Mouse (Mus musculus): ENCODE measurements around the gene Afap1l2.

Afap1l2 gene

GRCm38 (mm10) chr19:57007781-57008710, at the start of gene Afap1l2:
Afap1l2 (minus strand) TSS chr19:57008228.
- peak; percentile 63 to 78 for DNase-seq (ENCODE audit: low spot score in 2 of 2)

GRCm38 (mm10) chr19:57057568-57057967, 49.5 kb upstream of the Afap1l2 start:
- no peak for DNase-seq (ENCODE audit: low spot score in 2 of 2)

GRCm38 (mm10) chr19:57055215-57056120, 47.4 kb upstream of the Afap1l2 start:
- no peak for DNase-seq (ENCODE audit: low spot score in 2 of 2)

- no peak for DNase-seq (ENCODE audit: low spot score in 2 of 2)
These were observed 44.9 kb upstream of the Afap1l2 start for GRCm38 (mm10) chr19:57052959-57053358.

GRCm38 (mm10) chr19:57052016-57052415, 44.0 kb upstream of the Afap1l2 start:
- DNase-seq (ENCODE audit: low spot score in 2 of 2) = no peak

GRCm38 (mm10) chr19:57049592-57050090, 41.6 kb upstream of the Afap1l2 start:
- no peak for DNase-seq (ENCODE audit: low spot score in 2 of 2)

GRCm38 (mm10) chr19:57047671-57048320, 39.8 kb upstream of the Afap1l2 start:
- DNase-seq (ENCODE audit: low spot score in 2 of 2) = no peak

- no peak for DNase-seq (ENCODE audit: low spot score in 2 of 2)
These were observed 31.2 kb upstream of the Afap1l2 start for GRCm38 (mm10) chr19:57039258-57039657.

GRCm38 (mm10) chr19:57036860-57037259, 28.8 kb upstream of the Afap1l2 start:
- no peak for DNase-seq (ENCODE audit: low spot score in 2 of 2)

GRCm38 (mm10) chr19:57031582-57031981, 23.6 kb upstream of the Afap1l2 start:
- peak in 1 of 2 experiments; percentile 48 for DNase-seq (ENCODE audit: low spot score in 2 of 2)

- no peak for DNase-seq (ENCODE audit: low spot score in 2 of 2)
These were observed 21.4 kb upstream of the Afap1l2 start for GRCm38 (mm10) chr19:57029461-57029860.

- DNase-seq (ENCODE audit: low spot score in 2 of 2) = peak in 1 of 2 experiments; percentile 22
These were observed 20.5 kb upstream of the Afap1l2 start for GRCm38 (mm10) chr19:57028327-57029179.

GRCm38 (mm10) chr19:57026501-57026900, 18.5 kb upstream of the Afap1l2 start:
- no peak for DNase-seq (ENCODE audit: low spot score in 2 of 2)

- DNase-seq (ENCODE audit: low spot score in 2 of 2) = no peak
These were observed 9.8 kb upstream of the Afap1l2 start for GRCm38 (mm10) chr19:57017785-57018179.

GRCm38 (mm10) chr19:57016995-57017784, 9.2 kb upstream of the Afap1l2 start:
- no peak for DNase-seq (ENCODE audit: low spot score in 2 of 2)

- DNase-seq (ENCODE audit: low spot score in 2 of 2) = peak; percentile 17 to 37
These were observed 6.8 kb upstream of the Afap1l2 start for GRCm38 (mm10) chr19:57014808-57015207.

GRCm38 (mm10) chr19:57013271-57013677, 5.2 kb upstream of the Afap1l2 start:
- no peak for DNase-seq (ENCODE audit: low spot score in 2 of 2)

- no peak for DNase-seq (ENCODE audit: low spot score in 2 of 2)
These were observed 4.0 kb upstream of the Afap1l2 start for GRCm38 (mm10) chr19:57012068-57012467.

GRCm38 (mm10) chr19:57010064-57010463, 2.0 kb upstream of the Afap1l2 start:
- DNase-seq (ENCODE audit: low spot score in 2 of 2) = no peak

GRCm38 (mm10) chr19:57009653-57010052, 1.6 kb upstream of the Afap1l2 start:
- DNase-seq (ENCODE audit: low spot score in 2 of 2) = no peak
